Mouse (Mus musculus): ENCODE results near the gene Klrk1. TPM values are rescaled to one million over a fixed set of nuclear protein-coding genes. Genes with fewer than 3 reads are reported as not detected.

Gene Klrk1
- polyA plus RNA-seq, 1 experiment: not detected

GRCm38 (mm10) chr6:129591508-129591907 is 32.2 kb downstream of the Klrk1 start, which contains the start of gene Klrd1:
Gene Klrd1, plus strand, starts transcription at chr6:129591782.
- Histone ChIP-seq H3K4me3 (ENCODE audit: low read depth, low read length) (no peak within 1 kb of the TSS), H3K9me3 (replicated peaks; ENCODE audit: control insufficient read depth, insufficient read depth, low read length, poor library complexity, severe bottlenecking) (no peaks in the 10 kb centered on the region), H3K27ac (ENCODE audit: insufficient read depth, low read length) (no peak within 1 kb of the TSS), H3K27me3 (ENCODE audit: control insufficient read depth, insufficient read depth, low read length, poor library complexity, severe bottlenecking) (no peaks in the 10 kb centered on the region), H3K36me3 (ENCODE audit: control insufficient read depth, insufficient read depth, low read length, poor library complexity, severe bottlenecking) (no peaks in the 10 kb centered on the region), H3K4me1 (ENCODE audit: control insufficient read depth, insufficient read depth, low read length) (no peaks in the 10 kb centered on the region), H3K9ac (ENCODE audit: low read depth, poor library complexity, severe bottlenecking) (no peak within 1 kb of the TSS)
- TF ChIP-seq EP300 (IDR thresholded peaks at IDR 0.05; ENCODE audit: insufficient read depth, low read depth, low read length): no peak

GRCm38 (mm10) chr6:129583014-129583413 is 40.6 kb downstream of the Klrk1 start:
- Histone ChIP-seq H3K4me1 (ENCODE audit: control insufficient read depth, insufficient read depth, low read length) (no peaks in the 10 kb centered on the region), H3K9me3 (replicated peaks; ENCODE audit: control insufficient read depth, insufficient read depth, low read length, poor library complexity, severe bottlenecking) (no peaks in the 10 kb centered on the region), H3K4me3 (ENCODE audit: low read depth, low read length) (no peak overlapping the region), H3K9ac (ENCODE audit: low read depth, poor library complexity, severe bottlenecking) (no peak overlapping the region), H3K27me3 (ENCODE audit: control insufficient read depth, insufficient read depth, low read length, poor library complexity, severe bottlenecking) (no peaks in the 10 kb centered on the region), H3K36me3 (ENCODE audit: control insufficient read depth, insufficient read depth, low read length, poor library complexity, severe bottlenecking) (no peaks in the 10 kb centered on the region), H3K27ac (ENCODE audit: insufficient read depth, low read length) (no peak overlapping the region)
- no peak for TF ChIP-seq CTCF (IDR thresholded peaks at IDR 0.05; ENCODE audit: low read depth, low read length)
- TF ChIP-seq EP300 (IDR thresholded peaks at IDR 0.05; ENCODE audit: insufficient read depth, low read depth, low read length): no peak
- no peak for TF ChIP-seq POLR2A (IDR thresholded peaks at IDR 0.05; ENCODE audit: insufficient read depth, low read length)

GRCm38 (mm10) chr6:129581896-129582295 is 41.8 kb downstream of the Klrk1 start:
- no peaks in the 10 kb centered on the region for H3K27me3 ChIP-seq (ENCODE audit: control insufficient read depth, insufficient read depth, low read length, poor library complexity, severe bottlenecking)
- no peaks in the 10 kb centered on the region for H3K36me3 ChIP-seq (ENCODE audit: control insufficient read depth, insufficient read depth, low read length, poor library complexity, severe bottlenecking)
- TF ChIP-seq CTCF (IDR thresholded peaks at IDR 0.05; ENCODE audit: low read depth, low read length) (no peak), POLR2A (IDR thresholded peaks at IDR 0.05; ENCODE audit: insufficient read depth, low read length) (no peak), EP300 (IDR thresholded peaks at IDR 0.05; ENCODE audit: insufficient read depth, low read depth, low read length) (no peak)
- no peaks in the 10 kb centered on the region for H3K9me3 ChIP-seq (replicated peaks; ENCODE audit: control insufficient read depth, insufficient read depth, low read length, poor library complexity, severe bottlenecking)
- H3K4me3 ChIP-seq (ENCODE audit: low read depth, low read length): no peak overlapping the region
- H3K27ac ChIP-seq (ENCODE audit: insufficient read depth, low read length): no peak overlapping the region
- no peak overlapping the region for H3K9ac ChIP-seq (ENCODE audit: low read depth, poor library complexity, severe bottlenecking)
- no peaks in the 10 kb centered on the region for H3K4me1 ChIP-seq (ENCODE audit: control insufficient read depth, insufficient read depth, low read length)

GRCm38 (mm10) chr6:129581274-129581673 is 42.4 kb downstream of the Klrk1 start:
- Histone ChIP-seq H3K4me1 (ENCODE audit: control insufficient read depth, insufficient read depth, low read length) (no peaks in the 10 kb centered on the region), H3K36me3 (ENCODE audit: control insufficient read depth, insufficient read depth, low read length, poor library complexity, severe bottlenecking) (no peaks in the 10 kb centered on the region), H3K27ac (ENCODE audit: insufficient read depth, low read length) (no peak overlapping the region), H3K27me3 (ENCODE audit: control insufficient read depth, insufficient read depth, low read length, poor library complexity, severe bottlenecking) (no peaks in the 10 kb centered on the region), H3K4me3 (ENCODE audit: low read depth, low read length) (no peak overlapping the region), H3K9ac (ENCODE audit: low read depth, poor library complexity, severe bottlenecking) (no peak overlapping the region), H3K9me3 (replicated peaks; ENCODE audit: control insufficient read depth, insufficient read depth, low read length, poor library complexity, severe bottlenecking) (no peaks in the 10 kb centered on the region)
- no peak for TF ChIP-seq CTCF (IDR thresholded peaks at IDR 0.05; ENCODE audit: low read depth, low read length)
- no peak for TF ChIP-seq POLR2A (IDR thresholded peaks at IDR 0.05; ENCODE audit: insufficient read depth, low read length)
- TF ChIP-seq EP300 (IDR thresholded peaks at IDR 0.05; ENCODE audit: insufficient read depth, low read depth, low read length): no peak

GRCm38 (mm10) chr6:129577605-129578004 is 46.1 kb downstream of the Klrk1 start, which contains the start of gene Klre1:
Gene Klre1, plus strand, starts transcription at chr6:129577905.
- Histone ChIP-seq H3K36me3 (ENCODE audit: control insufficient read depth, insufficient read depth, low read length, poor library complexity, severe bottlenecking) (no peaks in the 10 kb centered on the region), H3K4me1 (ENCODE audit: control insufficient read depth, insufficient read depth, low read length) (no peaks in the 10 kb centered on the region), H3K9ac (ENCODE audit: low read depth, poor library complexity, severe bottlenecking) (no peak within 1 kb of the TSS), H3K27ac (ENCODE audit: insufficient read depth, low read length) (no peak within 1 kb of the TSS), H3K4me3 (ENCODE audit: low read depth, low read length) (no peak within 1 kb of the TSS), H3K9me3 (replicated peaks; ENCODE audit: control insufficient read depth, insufficient read depth, low read length, poor library complexity, severe bottlenecking) (no peaks in the 10 kb centered on the region), H3K27me3 (ENCODE audit: control insufficient read depth, insufficient read depth, low read length, poor library complexity, severe bottlenecking) (no peaks in the 10 kb centered on the region)
- TF ChIP-seq CTCF (IDR thresholded peaks at IDR 0.05; ENCODE audit: low read depth, low read length): no peak
- no peak for TF ChIP-seq POLR2A (IDR thresholded peaks at IDR 0.05; ENCODE audit: insufficient read depth, low read length)
- no peak for TF ChIP-seq EP300 (IDR thresholded peaks at IDR 0.05; ENCODE audit: insufficient read depth, low read depth, low read length)

GRCm38 (mm10) chr6:129575315-129575714 is 48.3 kb downstream of the Klrk1 start:
- TF ChIP-seq CTCF (IDR thresholded peaks at IDR 0.05; ENCODE audit: low read depth, low read length): no peak
- no peak for TF ChIP-seq EP300 (IDR thresholded peaks at IDR 0.05; ENCODE audit: insufficient read depth, low read depth, low read length)
- Histone ChIP-seq H3K9me3 (replicated peaks; ENCODE audit: control insufficient read depth, insufficient read depth, low read length, poor library complexity, severe bottlenecking) (no peaks in the 10 kb centered on the region), H3K27me3 (ENCODE audit: control insufficient read depth, insufficient read depth, low read length, poor library complexity, severe bottlenecking) (no peaks in the 10 kb centered on the region), H3K4me1 (ENCODE audit: control insufficient read depth, insufficient read depth, low read length) (no peaks in the 10 kb centered on the region), H3K27ac (ENCODE audit: insufficient read depth, low read length) (no peak overlapping the region), H3K36me3 (ENCODE audit: control insufficient read depth, insufficient read depth, low read length, poor library complexity, severe bottlenecking) (no peaks in the 10 kb centered on the region), H3K9ac (ENCODE audit: low read depth, poor library complexity, severe bottlenecking) (no peak overlapping the region), H3K4me3 (ENCODE audit: low read depth, low read length) (no peak overlapping the region)

Data from ES-Bruce4 (cell line).